Mouse (Mus musculus) embryonic fibroblast, embryonic 13.5 days (primary cell): ENCODE data around the gene Nab2.

Experiments used
- CTCF ChIP-seq: IDR thresholded peaks from 2 replicates; pipeline ENCODE4 v1.5.1; 2011; ENCODE audit warnings: mild to moderate bottlenecking, control low read depth, low read length, moderate library complexity, borderline replicate concordance; ENCODE audit not compliant: insufficient read depth
- POLR2A ChIP-seq: IDR thresholded peaks from 2 replicates; pipeline ENCODE4 v1.6.1; 2011; ENCODE audit warnings: low read depth, mild to moderate bottlenecking, control low read depth, low read length, moderate library complexity

- no peak for TF ChIP-seq CTCF
- no peak for TF ChIP-seq POLR2A
Observed at GRCm38 (mm10) chr10:127698966-127699365, 30.6 kb upstream of the Nab2 start.
